Mouse (Mus musculus) ES-E14 (cell line): ENCODE results near the gene Mrps36.

Experiments used
- CHD2 ChIP-seq: IDR thresholded peaks from 2 replicates; pipeline ENCODE4 v1.6.1; 2014; ENCODE audit warnings: mild to moderate bottlenecking, low read depth, low read length, inconsistent platforms
- HCFC1 ChIP-seq: IDR thresholded peaks from 2 replicates; pipeline ENCODE4 v1.6.1; 2012; ENCODE audit warnings: low read length, inconsistent platforms, borderline replicate concordance; ENCODE audit not compliant: insufficient read depth
- MAFK ChIP-seq: IDR thresholded peaks from 2 replicates; pipeline ENCODE4 v1.6.1; 2014; ENCODE audit warnings: mild to moderate bottlenecking, low read depth, low read length, inconsistent platforms; ENCODE audit not compliant: insufficient read depth
- ZC3H11A ChIP-seq: IDR thresholded peaks from 2 replicates; pipeline ENCODE4 v1.6.1; 2012; ENCODE audit warnings: low read depth, mild to moderate bottlenecking, inconsistent platforms, low read length, borderline replicate concordance
- ZNF384 ChIP-seq: IDR thresholded peaks from 2 replicates; pipeline ENCODE4 v1.6.1; 2012; ENCODE audit warnings: low read depth, low read length, inconsistent platforms

- no peak for TF ChIP-seq HCFC1
- peak; percentile 94 for TF ChIP-seq ZNF384
- TF ChIP-seq MAFK = no peak
- TF ChIP-seq ZC3H11A = no peak
- no peak for TF ChIP-seq CHD2
Observed at GRCm38 (mm10) chr13:100743346-100744035, 968 bp downstream of the Mrps36 start.
